Mouse (Mus musculus) testis, adult 2 months (tissue): Measurements from ENCODE around the gene Usf1.

ENCODE experiments used
- CTCF ChIP-seq: fragments of 200-500 bp; IDR thresholded peaks from 2 replicates; pipeline ENCODE4 v1.5.1; 2012; ENCODE audit warnings: low read depth, mild to moderate bottlenecking, inconsistent platforms, low read length, moderate library complexity; ENCODE audit not compliant: control insufficient read depth, insufficient read depth, insufficient replicate concordance
- POLR2A ChIP-seq: fragments of 200-500 bp; IDR thresholded peaks from 2 replicates; pipeline ENCODE4 v1.6.1; 2012; ENCODE audit warnings: low read depth, mild to moderate bottlenecking, inconsistent platforms, low read length, moderate library complexity; ENCODE audit not compliant: control insufficient read depth

- no peak for TF ChIP-seq CTCF
- no peak for TF ChIP-seq POLR2A
Measured at GRCm38 (mm10) chr1:171432158-171432557, 21.0 kb downstream of the Usf1 start.
